Mouse (Mus musculus): ENCODE data around the gene Jph4. TPM values are rescaled to one million over a fixed set of nuclear protein-coding genes. Genes with fewer than 3 reads are reported as not detected.
A peak's percentile ranks its signal among the peaks of the same experiment; 100 is the strongest.

Gene Jph4
- polyA plus RNA-seq, 1 experiment from 2014 or later = 41.3 TPM

DNA sequence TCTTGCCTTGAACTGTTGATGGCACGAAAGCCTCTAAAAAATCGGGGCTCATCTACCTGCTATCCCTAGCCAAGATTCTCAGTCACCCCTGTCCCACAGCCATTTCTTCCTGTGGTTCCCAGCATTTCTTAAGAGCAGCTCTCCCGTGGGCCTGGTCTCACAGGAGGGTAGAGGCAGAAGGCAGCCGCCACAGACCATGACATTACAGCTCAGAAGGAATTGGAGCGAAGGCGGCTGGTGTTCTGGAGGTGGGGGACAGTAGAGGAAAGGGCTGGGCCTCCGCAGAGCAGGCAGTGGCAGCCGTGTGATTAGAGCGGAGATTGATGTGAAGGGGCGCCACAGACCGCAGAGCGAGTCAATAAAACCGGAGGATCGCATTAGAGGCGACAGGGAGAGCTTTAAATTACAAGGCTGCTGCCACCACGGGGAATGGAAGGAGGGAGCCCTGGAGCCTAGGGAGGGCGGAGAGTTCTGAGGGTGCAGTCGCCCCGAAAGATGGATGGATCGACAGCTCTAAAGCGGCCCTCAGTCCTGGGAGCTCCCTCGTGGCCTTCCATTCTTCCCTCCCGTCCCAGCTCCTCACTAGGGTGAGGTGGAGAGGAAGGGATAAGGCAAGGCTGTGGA is 38.3 kb downstream of the Jph4 start:
- peak; percentile 84 for ATAC-seq (ENCODE audit: low read depth)
- peak overlapping the region; percentile 33 for H3K4me2 ChIP-seq (ENCODE audit: low read depth, low read length)
- peak overlapping the region; percentile 25; the same call in 1 of the 2 replicates for H3K9ac ChIP-seq (replicated peaks; ENCODE audit: low read depth, low read length)
- H3K27ac ChIP-seq (ENCODE audit: low read depth, low read length) = peak overlapping the region; percentile 91
- H3K36me3 ChIP-seq (ENCODE audit: control insufficient read depth, insufficient read depth, low read length) = peaks cover 11% of the 10 kb centered on the region; the same call in 1 of the 2 replicates
- H3K27me3 ChIP-seq (ENCODE audit: control insufficient read depth, insufficient read depth, low read length) = no peaks in the 10 kb centered on the region
- H3K4me1 ChIP-seq (ENCODE audit: control insufficient read depth, insufficient read depth, low read length) = peaks cover 36% of the 10 kb centered on the region
- H3K9me3 ChIP-seq (ENCODE audit: control insufficient read depth, low read length) = no peaks in the 10 kb centered on the region
- WGBS = under 1% methylated on average over 23 of the region's 23 CpGs
- 0 out of 2 replicates have a peak overlapping the region, but pooled peaks have one; percentile 0 for H3K4me3 ChIP-seq (ENCODE audit: low read depth, low read length)

DNA sequence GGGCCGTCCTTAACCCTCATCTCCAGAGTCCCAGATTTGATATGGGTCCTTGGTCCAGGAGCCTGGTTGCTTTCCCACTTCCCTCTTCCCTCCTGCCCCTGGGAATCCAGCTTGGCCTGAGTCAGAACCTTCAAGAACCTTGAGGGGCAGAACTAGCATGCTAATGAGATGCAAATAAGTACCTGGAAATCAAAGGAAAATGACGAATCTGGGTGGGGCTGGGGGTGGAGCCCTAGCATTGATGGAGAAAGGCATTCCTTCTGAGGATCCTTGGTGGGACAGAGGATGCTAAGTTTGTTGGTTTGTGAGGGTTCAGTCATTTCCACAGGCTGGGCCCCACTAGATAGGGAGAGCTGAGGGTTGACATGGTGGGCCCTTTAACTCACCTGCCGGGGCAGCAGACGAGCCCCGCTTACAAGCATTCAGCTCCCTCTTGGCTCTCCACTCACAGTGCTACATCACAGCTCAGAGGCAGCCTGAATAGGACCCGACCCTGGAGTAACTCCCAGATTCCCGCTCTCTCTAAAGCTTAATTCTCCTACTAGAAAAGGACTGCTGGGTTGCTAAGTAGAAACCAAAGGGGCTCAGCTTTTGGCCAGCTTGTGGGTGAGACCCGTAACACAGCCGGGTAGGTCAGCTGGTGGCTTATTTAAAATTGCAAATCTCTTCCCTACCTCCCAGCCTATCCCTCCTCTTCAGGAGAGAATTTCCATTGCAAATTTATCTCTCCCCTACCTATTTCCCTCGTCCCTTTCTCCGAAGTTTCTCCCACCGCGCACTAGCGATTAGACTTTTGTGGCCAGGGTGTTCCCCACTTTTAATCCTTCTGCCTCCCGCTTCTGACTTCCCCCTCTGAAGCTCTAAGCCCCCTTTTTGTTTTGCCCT is 39.0 kb downstream of the Jph4 start:
- ATAC-seq (ENCODE audit: low read depth) = no peak
- Histone ChIP-seq H3K4me2 (ENCODE audit: low read depth, low read length) (peak overlapping the region; percentile 33), H3K9ac (replicated peaks; ENCODE audit: low read depth, low read length) (peak overlapping the region; percentile 25; the same call in 1 of the 2 replicates), H3K4me1 (ENCODE audit: control insufficient read depth, insufficient read depth, low read length) (peaks cover 38% of the 10 kb centered on the region), H3K27ac (ENCODE audit: low read depth, low read length) (peak overlapping the region; percentile 91), H3K36me3 (ENCODE audit: control insufficient read depth, insufficient read depth, low read length) (peaks cover 19% of the 10 kb centered on the region), H3K9me3 (ENCODE audit: control insufficient read depth, low read length) (no peaks in the 10 kb centered on the region), H3K27me3 (ENCODE audit: control insufficient read depth, insufficient read depth, low read length) (no peaks in the 10 kb centered on the region), H3K4me3 (ENCODE audit: low read depth, low read length) (no peak overlapping the region)
- 10% methylated on average over 15 of the region's 15 CpGs for WGBS

DNA sequence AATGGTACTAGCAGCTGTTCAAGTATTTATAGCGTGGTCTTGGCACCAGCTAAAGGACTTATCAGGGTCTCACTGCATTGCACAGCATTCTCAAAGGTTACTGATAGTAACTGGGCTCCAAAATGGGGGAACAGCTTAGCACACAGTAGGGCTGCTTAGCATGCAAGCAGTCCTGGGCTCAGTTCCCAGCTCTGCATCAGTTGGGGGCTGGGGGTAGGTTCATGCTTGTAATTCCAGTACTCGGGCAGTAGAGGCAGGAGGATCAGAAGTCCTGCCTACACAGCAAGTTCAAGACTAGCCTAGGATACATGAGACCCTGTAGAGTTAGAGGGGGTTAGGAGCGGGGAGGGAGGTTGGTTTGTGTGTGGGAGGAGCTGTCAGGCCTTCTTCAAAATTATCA is 39.8 kb downstream of the Jph4 start:
- Histone ChIP-seq H3K4me2 (ENCODE audit: low read depth, low read length) (no peak overlapping the region), H3K9ac (replicated peaks; ENCODE audit: low read depth, low read length) (no peak overlapping the region), H3K27ac (ENCODE audit: low read depth, low read length) (peak overlapping the region; percentile 91; the same call in 1 of the 2 replicates), H3K27me3 (ENCODE audit: control insufficient read depth, insufficient read depth, low read length) (no peaks in the 10 kb centered on the region), H3K36me3 (ENCODE audit: control insufficient read depth, insufficient read depth, low read length) (peaks cover 26% of the 10 kb centered on the region), H3K4me3 (ENCODE audit: low read depth, low read length) (no peak overlapping the region), H3K9me3 (ENCODE audit: control insufficient read depth, low read length) (no peaks in the 10 kb centered on the region), H3K4me1 (ENCODE audit: control insufficient read depth, insufficient read depth, low read length) (peaks cover 42% of the 10 kb centered on the region)
- WGBS = 75% methylated on average over 3 of the region's 3 CpGs
- no peak for ATAC-seq (ENCODE audit: low read depth)

GRCm38 (mm10) chr14:55076224-55076623 is 40.5 kb downstream of the Jph4 start:
- WGBS = 49% methylated on average over 6 of the region's 6 CpGs
- Histone ChIP-seq H3K9me3 (ENCODE audit: control insufficient read depth, low read length) (no peaks in the 10 kb centered on the region), H3K27ac (ENCODE audit: low read depth, low read length) (peak overlapping the region; percentile 91; the same call in 1 of the 2 replicates), H3K4me3 (ENCODE audit: low read depth, low read length) (no peak overlapping the region), H3K4me1 (ENCODE audit: control insufficient read depth, insufficient read depth, low read length) (peaks cover 47% of the 10 kb centered on the region), H3K4me2 (ENCODE audit: low read depth, low read length) (no peak overlapping the region), H3K36me3 (ENCODE audit: control insufficient read depth, insufficient read depth, low read length) (peaks cover 32% of the 10 kb centered on the region), H3K27me3 (ENCODE audit: control insufficient read depth, insufficient read depth, low read length) (no peaks in the 10 kb centered on the region), H3K9ac (replicated peaks; ENCODE audit: low read depth, low read length) (no peak overlapping the region)
- no peak for ATAC-seq (ENCODE audit: low read depth)

DNA sequence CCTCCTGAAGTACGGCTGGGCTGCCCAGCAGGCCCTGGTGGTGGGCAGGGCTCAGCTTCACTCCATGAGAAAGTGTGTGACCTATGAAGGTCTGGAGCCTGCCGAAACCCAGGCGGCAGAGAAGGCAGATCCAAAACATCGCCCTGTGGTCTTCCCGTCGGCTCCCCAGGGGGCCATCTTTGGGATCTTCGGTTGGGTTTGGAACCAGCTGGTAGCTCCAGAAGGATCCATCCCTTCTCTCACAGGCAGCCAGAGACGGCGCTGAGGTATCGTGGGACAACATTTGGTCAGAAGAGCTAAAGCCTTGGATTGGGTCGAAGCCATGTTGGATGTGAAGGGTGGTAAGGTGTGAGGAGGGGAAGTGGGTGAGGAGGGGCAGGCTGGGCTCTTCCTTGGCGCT is 42.3 kb downstream of the Jph4 start:
- Histone ChIP-seq H3K9ac (replicated peaks; ENCODE audit: low read depth, low read length) (no peak overlapping the region), H3K4me1 (ENCODE audit: control insufficient read depth, insufficient read depth, low read length) (peaks cover 41% of the 10 kb centered on the region), H3K4me3 (ENCODE audit: low read depth, low read length) (no peak overlapping the region), H3K9me3 (ENCODE audit: control insufficient read depth, low read length) (no peaks in the 10 kb centered on the region), H3K4me2 (ENCODE audit: low read depth, low read length) (no peak overlapping the region), H3K36me3 (ENCODE audit: control insufficient read depth, insufficient read depth, low read length) (peaks cover 43% of the 10 kb centered on the region), H3K27ac (ENCODE audit: low read depth, low read length) (no peak overlapping the region), H3K27me3 (ENCODE audit: control insufficient read depth, insufficient read depth, low read length) (no peaks in the 10 kb centered on the region)
- 88% methylated on average over 12 of the region's 12 CpGs for WGBS
- no peak for ATAC-seq (ENCODE audit: low read depth)

- H3K4me2 ChIP-seq (ENCODE audit: low read depth, low read length) = no peak overlapping the region
- WGBS = 21% methylated on average over 19 of the region's 19 CpGs
- 0 out of 2 replicates have a peak overlapping the region, but pooled peaks have one; percentile 22 for H3K27ac ChIP-seq (ENCODE audit: low read depth, low read length)
These were observed 45.0 kb downstream of the Jph4 start for GRCm38 (mm10) chr14:55071756-55072155.

DNA sequence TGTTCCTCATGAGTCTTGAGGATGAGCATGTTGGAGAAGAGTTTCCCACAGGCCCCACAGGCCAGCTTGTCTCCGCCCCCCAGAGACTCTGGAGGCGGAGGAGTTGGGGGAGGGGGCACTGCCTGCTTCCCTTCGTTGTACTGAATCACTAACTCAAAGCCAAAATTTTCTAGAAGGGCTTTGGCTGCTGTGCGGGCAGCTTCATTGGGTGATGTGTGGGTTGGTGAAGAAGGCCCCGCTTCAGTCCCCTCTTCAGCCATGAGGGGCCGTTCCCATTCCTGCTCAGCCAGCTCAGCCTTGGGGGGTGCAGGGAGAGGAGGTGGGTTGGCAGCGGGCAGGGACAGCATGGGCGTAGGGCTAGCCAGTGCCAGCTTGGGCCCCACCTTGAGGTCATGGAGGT is 50.7 kb downstream of the Jph4 start:
- no peaks in the 10 kb centered on the region for H3K9me3 ChIP-seq (ENCODE audit: control insufficient read depth, low read length)
- H3K9ac ChIP-seq (replicated peaks; ENCODE audit: low read depth, low read length) = no peak overlapping the region
- no peak overlapping the region for H3K4me2 ChIP-seq (ENCODE audit: low read depth, low read length)
- H3K27me3 ChIP-seq (ENCODE audit: control insufficient read depth, insufficient read depth, low read length) = no peaks in the 10 kb centered on the region
- no peak overlapping the region for H3K4me3 ChIP-seq (ENCODE audit: low read depth, low read length)
- no peak for ATAC-seq (ENCODE audit: low read depth)
- H3K4me1 ChIP-seq (ENCODE audit: control insufficient read depth, insufficient read depth, low read length) = peaks cover 20% of the 10 kb centered on the region
- WGBS = 94% methylated on average over 8 of the region's 8 CpGs
- no peak overlapping the region for H3K27ac ChIP-seq (ENCODE audit: low read depth, low read length)
- peaks cover 70% of the 10 kb centered on the region for H3K36me3 ChIP-seq (ENCODE audit: control insufficient read depth, insufficient read depth, low read length)

More at GRCm38 (mm10) chr14:55071756-55072155, 45.0 kb downstream of the Jph4 start:
- peaks cover 15% of the 10 kb centered on the region for H3K4me1 ChIP-seq (ENCODE audit: control insufficient read depth, insufficient read depth, low read length)
- H3K4me3 ChIP-seq (ENCODE audit: low read depth, low read length) = no peak overlapping the region
- H3K9me3 ChIP-seq (ENCODE audit: control insufficient read depth, low read length) = no peaks in the 10 kb centered on the region
- peaks cover 63% of the 10 kb centered on the region for H3K36me3 ChIP-seq (ENCODE audit: control insufficient read depth, insufficient read depth, low read length)
- no peak; the same call in 1 of the 2 replicates for ATAC-seq (ENCODE audit: low read depth)
- H3K27me3 ChIP-seq (ENCODE audit: control insufficient read depth, insufficient read depth, low read length) = no peaks in the 10 kb centered on the region
- no peak overlapping the region for H3K9ac ChIP-seq (replicated peaks; ENCODE audit: low read depth, low read length)

GRCm38 (mm10) chr14:55065391-55065790 is 51.3 kb downstream of the Jph4 start:
- no peak overlapping the region for H3K9ac ChIP-seq (replicated peaks; ENCODE audit: low read depth, low read length)
- no peaks in the 10 kb centered on the region for H3K27me3 ChIP-seq (ENCODE audit: control insufficient read depth, insufficient read depth, low read length)
- H3K4me1 ChIP-seq (ENCODE audit: control insufficient read depth, insufficient read depth, low read length) = peaks cover 23% of the 10 kb centered on the region
- H3K9me3 ChIP-seq (ENCODE audit: control insufficient read depth, low read length) = no peaks in the 10 kb centered on the region
- no peak overlapping the region for H3K27ac ChIP-seq (ENCODE audit: low read depth, low read length)
- 91% methylated on average over 13 of the region's 13 CpGs for WGBS
- no peak for ATAC-seq (ENCODE audit: low read depth)
- peaks cover 69% of the 10 kb centered on the region for H3K36me3 ChIP-seq (ENCODE audit: control insufficient read depth, insufficient read depth, low read length)
- H3K4me2 ChIP-seq (ENCODE audit: low read depth, low read length) = no peak overlapping the region
- H3K4me3 ChIP-seq (ENCODE audit: low read depth, low read length) = no peak overlapping the region
